Mouse (Mus musculus): ENCODE measurements around the gene Rec8. TPM values are rescaled to one million over a fixed set of nuclear protein-coding genes. Genes with fewer than 3 reads are reported as not detected.

Gene Rec8
- polyA plus RNA-seq, 1 experiment from 2014 or later, result 4.7 TPM

DNA sequence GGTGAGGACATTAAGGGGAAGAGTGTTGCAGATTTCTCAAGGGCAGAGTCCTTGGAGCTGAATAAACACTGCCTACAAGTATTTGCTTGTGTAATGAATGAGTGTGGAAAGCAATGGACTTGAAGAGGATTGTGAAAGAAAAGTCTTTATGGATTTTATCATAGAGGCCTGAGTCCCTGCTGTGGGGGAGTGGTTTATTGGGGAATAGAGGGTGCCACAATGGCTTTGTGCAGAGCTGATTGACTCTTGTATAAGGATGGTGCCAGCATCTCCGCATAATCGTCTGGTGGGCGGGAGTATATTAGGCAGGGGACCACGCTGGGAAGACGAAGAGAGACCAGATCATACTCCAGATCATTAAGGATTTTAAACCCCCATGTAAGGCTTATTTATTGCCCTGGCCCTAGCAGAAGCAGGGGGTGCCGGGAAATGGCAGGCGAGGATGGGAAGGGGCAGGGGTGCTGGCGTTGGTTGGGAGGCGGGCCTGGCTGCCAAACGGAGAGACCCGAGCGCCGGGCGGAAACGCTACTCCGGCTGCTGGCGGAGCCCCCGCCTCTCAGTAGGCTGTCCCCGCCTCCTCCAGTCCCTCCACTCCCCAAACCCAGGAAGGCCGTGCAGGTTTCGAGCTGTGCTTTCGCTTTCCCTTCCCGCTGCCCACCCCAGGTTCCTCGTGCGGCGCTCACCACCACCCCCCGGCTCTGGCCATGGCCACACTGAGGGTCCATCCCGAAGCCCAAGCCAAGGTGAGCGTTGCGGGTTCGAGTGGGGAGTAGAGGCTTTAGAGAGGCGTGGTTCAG is 39.8 kb upstream of the Rec8 start, which contains the start of gene Psme1:
Gene Psme1, plus strand, starts transcription at position 253 of the 797 bp plus-strand sequence.
- TF ChIP-seq EP300 (IDR thresholded peaks at IDR 0.05) (peak; percentile 88), CTCF (IDR thresholded peaks at IDR 0.05) (no peak)
- peak; percentile 97 for DNase-seq (ENCODE audit: low spot score)
- 3% methylated on average over 26 of the region's 32 CpGs for WGBS
- H3K27me3 ChIP-seq (replicated peaks; ENCODE audit: insufficient read depth, low read length), result no peaks in the 10 kb centered on the region
- H3K36me3 ChIP-seq (ENCODE audit: insufficient read depth, low read length), result peaks cover 15% of the 10 kb centered on the region; the same call in 1 of the 2 replicates
- peaks cover 3% of the 10 kb centered on the region; the same call in 1 of the 2 replicates for H3K4me1 ChIP-seq (ENCODE audit: insufficient read depth, low read depth, low read length)
- H3K27ac ChIP-seq (ENCODE audit: low read length), result peak within 1 kb of the TSS; percentile 91
- H3K4me3 ChIP-seq (ENCODE audit: low read depth, low read length), result peak within 1 kb of the TSS; percentile 92
- H3K4me2 ChIP-seq (replicated peaks; ENCODE audit: low read depth, low read length), result peak within 1 kb of the TSS; percentile 93
- ATAC-seq, result peak; percentile 92
- H3K9me3 ChIP-seq (ENCODE audit: low read length), result no peaks in the 10 kb centered on the region
- H3K9ac ChIP-seq (replicated peaks; ENCODE audit: low read depth), result peak within 1 kb of the TSS; percentile 92

DNA sequence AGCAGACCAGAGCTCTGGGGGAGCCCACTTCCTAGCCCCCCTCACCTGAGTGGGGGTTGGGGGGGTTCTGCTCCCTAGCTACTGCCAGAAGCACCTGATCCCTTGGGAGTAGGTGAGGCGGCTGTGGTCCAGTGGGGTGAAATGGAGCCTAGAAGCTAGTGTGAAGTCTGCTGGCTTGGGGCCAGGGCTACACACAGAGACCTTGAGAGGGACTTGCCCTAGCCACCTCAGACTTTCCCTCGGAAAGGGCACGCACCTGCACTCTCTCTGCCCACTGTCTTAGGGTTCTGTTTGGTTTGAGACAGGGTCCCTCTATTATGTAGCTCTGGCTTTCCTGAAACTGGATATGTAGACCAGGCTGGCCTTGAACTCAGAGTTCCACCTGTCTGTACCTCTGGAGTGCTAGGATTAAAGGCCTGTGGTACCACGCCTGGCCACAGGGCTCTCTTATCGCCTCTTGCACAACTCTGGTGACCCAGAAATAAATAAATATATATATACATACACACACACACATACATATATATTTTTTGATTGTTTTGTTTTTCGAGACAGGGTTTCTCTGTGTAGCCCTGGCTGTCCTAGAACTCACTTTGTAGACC is 39.1 kb upstream of the Rec8 start:
- WGBS, result 22% methylated on average over 6 of the region's 6 CpGs

GRCm38 (mm10) chr14:55579511-55580496 is 38.0 kb upstream of the Rec8 start:
- TF ChIP-seq CTCF (IDR thresholded peaks at IDR 0.05) (no peak), EP300 (IDR thresholded peaks at IDR 0.05) (no peak)
- no peaks in the 10 kb centered on the region for H3K27me3 ChIP-seq (replicated peaks; ENCODE audit: insufficient read depth, low read length)
- DNase-seq (ENCODE audit: low spot score) (no peak), ATAC-seq (no peak)
- no peak overlapping the region for H3K4me2 ChIP-seq (replicated peaks; ENCODE audit: low read depth, low read length)
- H3K4me3 ChIP-seq (ENCODE audit: low read depth, low read length), result no peak overlapping the region
- 91% methylated on average over 23 of the region's 23 CpGs for WGBS
- peaks cover 3% of the 10 kb centered on the region; the same call in 1 of the 2 replicates for H3K4me1 ChIP-seq (ENCODE audit: insufficient read depth, low read depth, low read length)
- H3K9me3 ChIP-seq (ENCODE audit: low read length), result no peaks in the 10 kb centered on the region
- no peak overlapping the region for H3K27ac ChIP-seq (ENCODE audit: low read length)
- H3K36me3 ChIP-seq (ENCODE audit: insufficient read depth, low read length), result peaks cover 15% of the 10 kb centered on the region; the same call in 1 of the 2 replicates
- H3K9ac ChIP-seq (replicated peaks; ENCODE audit: low read depth), result no peak overlapping the region

More for the DNA sequence above, 39.1 kb upstream of the Rec8 start:
- ATAC-seq (peak; percentile 27), DNase-seq (ENCODE audit: low spot score) (peak; percentile 72)
- Histone ChIP-seq H3K36me3 (ENCODE audit: insufficient read depth, low read length) (peaks cover 15% of the 10 kb centered on the region; the same call in 1 of the 2 replicates), H3K27ac (ENCODE audit: low read length) (peak overlapping the region; percentile 91), H3K27me3 (replicated peaks; ENCODE audit: insufficient read depth, low read length) (no peaks in the 10 kb centered on the region), H3K4me2 (replicated peaks; ENCODE audit: low read depth, low read length) (peak overlapping the region; percentile 93), H3K4me3 (ENCODE audit: low read depth, low read length) (peak overlapping the region; percentile 92), H3K4me1 (ENCODE audit: insufficient read depth, low read depth, low read length) (peaks cover 3% of the 10 kb centered on the region; the same call in 1 of the 2 replicates), H3K9ac (replicated peaks; ENCODE audit: low read depth) (peak overlapping the region; percentile 92), H3K9me3 (ENCODE audit: low read length) (no peaks in the 10 kb centered on the region)
- no peak for TF ChIP-seq EP300 (IDR thresholded peaks at IDR 0.05)
- TF ChIP-seq CTCF (IDR thresholded peaks at IDR 0.05), result peak; percentile 23; the same call in 1 of the 2 replicates

DNA sequence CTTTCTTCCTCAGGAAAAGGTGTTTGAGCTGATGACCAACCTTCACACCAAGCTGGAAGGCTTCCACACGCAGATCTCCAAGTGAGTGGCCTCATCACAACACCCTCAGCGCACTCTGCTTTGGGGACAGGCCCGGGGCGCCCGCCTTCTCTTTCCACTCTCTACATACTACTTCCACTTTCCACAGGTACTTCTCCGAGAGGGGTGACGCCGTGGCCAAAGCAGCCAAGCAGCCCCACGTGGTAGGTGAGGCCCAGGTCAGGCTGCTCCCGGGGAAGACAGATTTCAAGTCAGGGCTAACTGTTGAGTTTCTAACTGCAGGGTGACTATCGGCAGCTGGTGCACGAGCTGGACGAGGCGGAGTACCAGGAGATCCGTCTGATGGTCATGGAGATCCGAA is 37.1 kb upstream of the Rec8 start:
- no peak overlapping the region for H3K27ac ChIP-seq (ENCODE audit: low read length)
- no peak overlapping the region for H3K9ac ChIP-seq (replicated peaks; ENCODE audit: low read depth)
- ATAC-seq (no peak), DNase-seq (ENCODE audit: low spot score) (no peak)
- no peaks in the 10 kb centered on the region; the same call in 1 of the 2 replicates for H3K4me1 ChIP-seq (ENCODE audit: insufficient read depth, low read depth, low read length)
- peaks cover 15% of the 10 kb centered on the region; the same call in 1 of the 2 replicates for H3K36me3 ChIP-seq (ENCODE audit: insufficient read depth, low read length)
- 93% methylated on average over 16 of the region's 16 CpGs for WGBS
- H3K9me3 ChIP-seq (ENCODE audit: low read length), result no peaks in the 10 kb centered on the region
- no peak for TF ChIP-seq EP300 (IDR thresholded peaks at IDR 0.05)
- TF ChIP-seq CTCF (IDR thresholded peaks at IDR 0.05), result no peak
- H3K4me2 ChIP-seq (replicated peaks; ENCODE audit: low read depth, low read length), result no peak overlapping the region
- H3K27me3 ChIP-seq (replicated peaks; ENCODE audit: insufficient read depth, low read length), result no peaks in the 10 kb centered on the region
- H3K4me3 ChIP-seq (ENCODE audit: low read depth, low read length), result no peak overlapping the region

DNA sequence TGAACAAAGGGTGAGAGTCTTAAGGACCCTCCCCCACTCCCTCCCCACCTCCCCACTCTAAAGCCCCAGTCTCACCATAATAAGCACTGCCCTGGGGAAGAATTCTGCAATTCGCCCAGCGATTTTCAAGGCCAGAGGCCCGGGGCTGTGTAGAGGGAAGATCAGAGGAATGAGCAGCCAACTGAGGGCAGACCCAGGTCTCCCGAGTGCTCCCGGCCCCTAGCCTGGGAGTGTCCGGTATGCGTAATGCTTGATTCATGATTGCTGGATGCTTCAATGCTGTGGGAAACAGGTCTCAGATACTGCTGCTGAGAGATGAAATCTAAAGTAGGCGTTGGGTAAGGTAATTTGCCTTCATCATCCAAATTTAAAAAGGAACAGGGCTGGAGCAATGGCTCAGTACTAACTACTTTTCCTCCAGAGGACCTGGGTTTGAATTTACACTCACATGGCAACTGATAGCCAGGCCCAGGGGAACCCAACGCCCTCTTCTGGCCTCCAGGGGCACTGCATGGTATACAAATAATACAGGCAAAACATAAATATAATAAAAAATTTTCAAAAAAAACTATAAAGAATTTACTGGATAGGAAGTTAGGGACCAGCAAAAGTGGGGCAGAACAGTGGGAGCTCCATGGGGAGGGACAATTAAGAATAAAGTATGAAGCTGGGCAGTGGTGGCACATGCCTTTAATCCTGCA is 35.7 kb upstream of the Rec8 start:
- Histone ChIP-seq H3K27ac (ENCODE audit: low read length) (no peak overlapping the region), H3K4me2 (replicated peaks; ENCODE audit: low read depth, low read length) (no peak overlapping the region), H3K9me3 (ENCODE audit: low read length) (no peaks in the 10 kb centered on the region), H3K27me3 (replicated peaks; ENCODE audit: insufficient read depth, low read length) (no peaks in the 10 kb centered on the region), H3K4me3 (ENCODE audit: low read depth, low read length) (no peak overlapping the region), H3K4me1 (ENCODE audit: insufficient read depth, low read depth, low read length) (no peaks in the 10 kb centered on the region; the same call in 1 of the 2 replicates), H3K9ac (replicated peaks; ENCODE audit: low read depth) (no peak overlapping the region), H3K36me3 (ENCODE audit: insufficient read depth, low read length) (peaks cover 18% of the 10 kb centered on the region; the same call in 1 of the 2 replicates)
- TF ChIP-seq CTCF (IDR thresholded peaks at IDR 0.05) (peak; percentile 60), EP300 (IDR thresholded peaks at IDR 0.05) (no peak)
- WGBS, result 78% methylated on average over 9 of the region's 9 CpGs
- DNase-seq (ENCODE audit: low spot score), result no peak
- no peak for ATAC-seq

Measured in lung, postnatal 0 days (tissue).